Mouse (Mus musculus): ENCODE measurements around the gene Galnt3. TPM values are rescaled to one million over a fixed set of nuclear protein-coding genes. Genes with fewer than 3 reads are reported as not detected.

The Galnt3 gene
- total RNA-seq, 2 experiments from 2014 or later: 7.8 to 7.9 TPM

DNA sequence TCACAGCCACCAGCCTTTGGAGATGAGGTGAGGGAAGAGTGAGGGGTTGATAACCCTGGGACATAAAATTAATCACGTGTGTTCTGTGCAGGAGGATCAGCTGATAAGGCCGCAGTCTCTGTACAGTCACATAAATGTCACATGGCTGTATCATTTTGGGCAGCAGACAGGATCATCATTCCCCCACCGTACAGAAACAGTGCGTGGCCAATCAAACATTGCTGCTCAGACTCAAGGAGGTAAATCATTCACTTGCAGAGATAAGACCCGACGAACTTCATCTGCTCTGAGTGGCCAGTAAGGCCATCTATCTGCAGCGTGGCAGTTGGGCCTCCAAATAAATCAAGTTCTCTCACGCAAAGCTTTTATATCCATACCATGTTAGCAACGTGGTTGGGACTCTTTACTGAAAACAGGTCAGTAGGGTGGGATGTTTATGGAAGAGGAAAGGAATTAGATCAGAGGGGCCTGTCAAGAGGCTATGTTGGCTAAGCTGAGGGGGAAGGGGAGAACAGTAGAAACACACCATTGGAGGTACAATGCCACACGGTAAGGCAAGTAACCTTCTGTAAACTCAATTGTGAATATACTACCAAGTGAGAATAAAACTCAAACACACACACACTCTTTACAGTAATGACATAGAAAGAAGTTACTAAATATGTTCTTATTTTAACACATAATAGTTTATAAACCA lies 20.9 kb downstream of the Galnt3 start:
- DNase-seq: no peak

DNA sequence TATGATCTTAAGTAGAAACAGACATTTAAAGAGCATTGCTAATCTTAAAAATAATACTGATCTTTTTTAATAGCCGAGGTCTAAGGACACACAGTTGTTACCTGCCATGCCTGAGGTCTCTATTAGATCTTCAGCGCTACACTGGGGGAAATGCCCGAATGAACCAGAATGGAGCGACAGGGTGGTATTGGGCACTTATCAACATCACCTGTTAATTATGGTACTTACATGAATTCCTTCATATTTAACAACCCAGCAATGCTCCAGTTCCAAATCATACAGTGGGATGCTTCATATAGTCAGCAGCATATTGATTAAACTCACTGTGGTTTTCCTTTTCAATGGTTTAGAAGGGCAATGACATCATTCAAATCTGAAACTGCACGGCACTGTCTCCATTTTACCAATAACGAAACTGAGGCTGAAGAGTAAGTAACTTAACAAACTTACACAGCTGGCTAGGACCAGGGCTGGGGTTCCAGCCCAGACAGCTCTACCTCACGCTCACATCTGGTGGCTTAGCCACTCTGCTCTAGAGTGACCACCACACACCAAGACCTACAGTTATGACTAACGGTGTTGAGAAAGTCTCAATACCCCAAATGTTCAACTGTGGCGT lies 23.0 kb downstream of the Galnt3 start:
- DNase-seq: no peak

- no peak for DNase-seq
Measured at GRCm38 (mm10) chr2:66100671-66101351, 24.0 kb downstream of the Galnt3 start.

GRCm38 (mm10) chr2:66100239-66100638 lies 24.6 kb downstream of the Galnt3 start:
- DNase-seq: no peak

DNA sequence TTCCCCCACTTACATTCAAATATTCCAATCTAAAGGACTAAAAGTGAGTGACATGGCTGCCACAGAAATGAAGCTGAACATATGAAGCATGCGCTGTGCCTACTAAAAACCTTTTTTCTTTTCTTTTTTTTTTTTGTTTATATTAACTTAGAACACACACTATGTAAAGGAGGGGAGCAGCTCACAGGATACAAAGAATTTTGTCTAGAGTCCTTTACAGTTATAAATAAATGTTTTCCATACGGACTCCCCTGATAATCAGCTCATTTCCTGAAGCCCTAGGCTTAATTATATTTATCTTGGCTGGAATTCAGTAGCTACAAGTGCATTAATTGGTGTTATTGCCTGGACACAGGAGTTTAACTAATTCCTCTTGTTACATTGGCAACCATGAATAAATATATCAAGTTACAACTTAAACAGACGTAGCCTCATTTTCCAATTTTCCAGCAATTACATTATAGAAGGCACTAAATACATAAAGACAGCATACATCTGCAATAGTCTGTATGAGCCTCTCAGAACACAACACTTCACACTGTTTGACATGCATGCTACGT lies 30.1 kb downstream of the Galnt3 start:
- DNase-seq: no peak

- no peak for DNase-seq
Measured at GRCm38 (mm10) chr2:66091296-66091695, 33.5 kb downstream of the Galnt3 start.

DNA sequence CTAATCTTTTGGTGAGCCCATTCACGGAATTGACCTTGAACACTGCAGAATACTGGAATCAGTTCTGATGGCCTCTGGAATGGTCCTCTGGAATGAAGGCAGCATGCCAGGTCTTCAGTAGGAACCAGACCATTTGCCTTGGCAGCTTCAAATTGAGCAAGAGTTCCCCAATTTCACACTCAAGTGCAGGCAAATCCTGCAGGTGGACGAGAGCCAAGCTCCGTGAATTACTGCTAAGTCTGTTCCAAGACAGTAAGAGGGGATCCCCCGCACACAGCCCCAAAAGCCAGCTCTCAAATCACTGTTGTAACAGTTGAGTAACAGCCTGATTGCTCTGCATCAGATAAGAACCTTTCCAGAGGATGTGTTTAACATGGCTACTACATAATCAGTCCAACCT lies 42.9 kb downstream of the Galnt3 start:
- DNase-seq: no peak

- no peak for DNase-seq
Measured at GRCm38 (mm10) chr2:66080731-66081130, 44.1 kb downstream of the Galnt3 start.

DNA sequence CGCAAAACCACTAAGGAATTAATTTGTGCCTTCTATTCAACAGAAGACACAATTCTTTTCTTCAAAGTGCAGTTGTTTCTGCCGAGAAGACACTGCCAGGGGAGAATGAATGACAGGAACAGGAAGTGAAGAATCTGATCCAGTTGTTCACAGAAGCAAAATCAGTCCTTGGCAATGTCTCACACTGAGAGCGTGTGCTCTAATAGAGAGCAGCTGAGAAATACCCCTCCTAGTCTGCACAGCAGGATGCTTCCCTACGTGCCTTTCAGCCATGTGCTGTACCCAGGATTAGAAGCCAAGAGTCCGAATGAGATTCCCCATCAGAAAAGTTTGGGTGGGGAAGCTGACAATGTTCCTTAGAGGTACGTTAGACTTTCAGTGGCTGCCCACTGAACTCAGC lies 55.3 kb downstream of the Galnt3 start:
- DNase-seq: no peak

DNA sequence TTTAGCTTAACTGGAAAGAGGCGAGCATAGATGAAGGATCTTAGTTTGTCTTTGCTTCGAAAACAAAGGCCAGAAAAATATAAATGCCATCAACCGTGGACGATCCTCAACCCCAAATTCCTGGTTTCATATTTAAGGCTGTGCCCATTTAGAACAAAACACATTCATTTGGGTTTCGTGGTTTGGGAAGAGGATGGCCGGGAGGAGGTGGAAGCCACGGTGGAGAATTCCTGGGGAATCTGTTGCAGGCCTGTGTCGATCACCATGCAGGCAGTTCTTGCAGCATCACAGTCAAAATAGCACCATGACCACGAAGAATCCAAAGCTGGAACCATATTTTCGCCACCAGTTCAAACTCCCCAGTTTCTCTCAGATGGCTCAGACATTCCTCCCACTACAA lies 61.5 kb downstream of the Galnt3 start:
- no peak for DNase-seq

- no peak for DNase-seq
Measured at GRCm38 (mm10) chr2:66044405-66045089, 80.2 kb downstream of the Galnt3 start.

GRCm38 (mm10) chr2:66043441-66044404 lies 81.1 kb downstream of the Galnt3 start:
- DNase-seq: no peak

GRCm38 (mm10) chr2:66041917-66042419 lies 82.8 kb downstream of the Galnt3 start:
- peak; percentile 56 to 58 for DNase-seq

DNA sequence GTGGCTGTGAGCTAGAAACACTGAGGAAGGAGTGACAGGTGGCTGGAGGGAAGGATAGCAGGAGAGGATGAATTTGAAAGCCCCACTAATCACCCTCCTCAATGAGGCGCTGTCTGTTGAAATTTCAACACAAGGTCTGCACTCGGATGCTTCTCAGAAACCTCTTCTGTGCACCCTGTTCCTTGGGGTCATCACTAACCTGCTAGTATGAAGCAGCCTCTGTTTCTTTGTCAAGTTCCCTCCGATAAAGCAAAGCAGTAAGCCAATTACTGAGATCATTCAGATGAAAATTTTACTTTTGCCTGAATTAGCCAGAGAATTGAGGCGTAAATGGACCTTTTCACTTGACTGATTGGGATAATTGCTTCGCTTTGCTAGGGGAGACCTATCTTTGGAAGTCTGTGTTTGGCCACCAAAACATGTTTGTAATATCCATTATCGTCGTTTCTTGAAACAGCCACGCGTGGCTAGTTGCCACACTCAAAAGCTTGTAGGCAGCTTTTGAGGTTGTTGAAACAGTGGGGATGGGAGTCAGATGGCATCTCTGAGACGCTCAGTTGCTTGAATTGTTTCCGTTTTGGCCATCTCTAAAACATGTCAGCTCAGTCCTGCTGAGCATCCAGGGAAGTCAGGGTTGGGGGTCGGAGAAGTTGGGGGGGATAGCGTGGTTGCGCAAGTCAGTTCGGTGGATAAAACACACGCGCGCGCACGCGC lies 83.4 kb downstream of the Galnt3 start:
- DNase-seq: no peak

DNA sequence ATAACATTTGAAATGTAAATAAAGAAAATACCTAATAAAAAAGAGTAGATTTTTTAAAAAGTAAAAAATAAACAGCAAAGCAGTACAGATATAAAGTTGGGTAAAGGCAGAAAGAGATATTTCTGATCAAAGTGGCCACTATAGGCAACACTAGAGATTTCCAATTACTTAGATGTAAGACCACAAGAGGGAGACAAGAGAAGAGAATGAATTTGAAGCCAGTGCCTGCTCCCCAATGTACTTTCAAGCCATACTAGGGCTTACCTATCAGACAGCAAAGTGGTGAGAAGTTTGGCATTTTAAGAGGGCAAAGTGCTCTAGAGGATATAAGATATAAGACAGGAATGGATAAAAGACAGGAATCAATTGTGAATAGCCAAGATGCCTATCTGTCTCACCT lies 84.2 kb downstream of the Galnt3 start:
- no peak for DNase-seq

GRCm38 (mm10) chr2:66034907-66035679 lies 89.7 kb downstream of the Galnt3 start:
- peak; percentile 36 to 45 for DNase-seq

Measured in layer of hippocampus, postnatal 36 days (tissue).